Mouse (Mus musculus): Measurements from ENCODE around the gene Cga. TPM values are rescaled to one million over a fixed set of nuclear protein-coding genes. Genes with fewer than 3 reads are reported as not detected.

Cga gene
- total and polyA plus RNA-seq, 3 experiments, result not detected

GRCm38 (mm10) chr4:34858903-34859302 lies 34.7 kb upstream of the Cga start:
- Histone ChIP-seq H3K9ac (ENCODE audit: insufficient read depth, low read depth) (no peak overlapping the region), H3K79me2 (replicated peaks; ENCODE audit: control insufficient read depth, extremely low read depth, insufficient read depth, poor library complexity, severe bottlenecking) (peaks cover 42% of the 10 kb centered on the region), H3K27ac (ENCODE audit: insufficient read depth, low read depth) (no peak overlapping the region), H3K27me3 (replicated peaks) (no peaks in the 10 kb centered on the region), H3K36me3 (replicated peaks in 1 of 2; ENCODE audit: control insufficient read depth in 1 of 2, insufficient read depth in 1 of 2, low read length in 1 of 2) (peaks cover 4 to 31% of the 10 kb centered on the region in 2 experiments), H3K4me2 (ENCODE audit: insufficient read depth, low read depth, poor library complexity, severe bottlenecking) (no peak overlapping the region), H3K4me3 (replicated peaks in 1 of 3; ENCODE audit: low read depth in 2 of 3, low read length in 2 of 3, poor library complexity in 1 of 3) (no peak overlapping the region), H3K9me3 (replicated peaks; ENCODE audit: low read length) (peaks cover 6% of the 10 kb centered on the region), H3K4me1 (ENCODE audit: control insufficient read depth in 1 of 2, insufficient read depth in 2 of 2) (peaks cover 0 to 15% of the 10 kb centered on the region in 2 experiments; a peak in 2 of 4 replicates)
- no peak for DNase-seq (ENCODE audit: extremely low read depth)
- in situ Hi-C loops (cut with MboI; ENCODE audit: low pct_ligation_motif_present, low pct_unique_long_range_greater_than_20kb, low sequenced_read_pairs), result no loop called here
- dilution Hi-C loops (cut with MboI; ENCODE audit: extremely low pct_ligation_motif_present, extremely low pct_unique_long_range_greater_than_20kb, low sequenced_read_pairs), result no loop called here
- no peak for TF ChIP-seq CTCF (conservative IDR thresholded peaks at IDR 0.05 in 1 of 2, IDR thresholded peaks at IDR 0.05 in 1 of 2; ENCODE audit: low read depth in 2 of 2, low read length in 2 of 2)
- TF ChIP-seq ZKSCAN1 (IDR thresholded peaks at IDR 0.05; ENCODE audit: borderline replicate concordance, low read depth, low read length), result no peak
- no peak for TF ChIP-seq RAD21 (IDR thresholded peaks at IDR 0.05; ENCODE audit: low read depth, low read length)
- no peak for TF ChIP-seq GABPA (IDR thresholded peaks at IDR 0.05; ENCODE audit: insufficient replicate concordance, low read depth, low read length)
- no peak for TF ChIP-seq HCFC1 (IDR thresholded peaks at IDR 0.05; ENCODE audit: low read depth, low read length)
- no peak for TF ChIP-seq IRF4 (IDR thresholded peaks at IDR 0.05; ENCODE audit: low read depth, low read length)
- TF ChIP-seq JUN (IDR thresholded peaks at IDR 0.05; ENCODE audit: insufficient read depth, low read depth, low read length), result no peak
- no peak for TF ChIP-seq USF1 (IDR thresholded peaks at IDR 0.05; ENCODE audit: low read depth, low read length)
- TF ChIP-seq EP300 (IDR thresholded peaks at IDR 0.05; ENCODE audit: low read length), result no peak
- TF ChIP-seq CHD2 (IDR thresholded peaks at IDR 0.05; ENCODE audit: low read length), result no peak
- no peak for TF ChIP-seq SIN3A (IDR thresholded peaks at IDR 0.05; ENCODE audit: low read length)
- no peak for TF ChIP-seq KAT2A (IDR thresholded peaks at IDR 0.05; ENCODE audit: insufficient replicate concordance, low read length)
- TF ChIP-seq JUND (conservative IDR thresholded peaks at IDR 0.05; ENCODE audit: low read depth, low read length), result no peak

- TF ChIP-seq JUN (IDR thresholded peaks at IDR 0.05; ENCODE audit: insufficient read depth, low read depth, low read length) (no peak), JUND (conservative IDR thresholded peaks at IDR 0.05; ENCODE audit: low read depth, low read length) (no peak), HCFC1 (IDR thresholded peaks at IDR 0.05; ENCODE audit: low read depth, low read length) (no peak)
- peaks cover 0 to 19% of the 10 kb centered on the region in 2 experiments; a peak in 2 of 4 replicates for H3K4me1 ChIP-seq (ENCODE audit: control insufficient read depth in 1 of 2, insufficient read depth in 2 of 2)
- no peak for DNase-seq (ENCODE audit: extremely low read depth)
- H3K79me2 ChIP-seq (replicated peaks; ENCODE audit: control insufficient read depth, extremely low read depth, insufficient read depth, poor library complexity, severe bottlenecking), result peaks cover 47% of the 10 kb centered on the region
- peaks cover under 1% of the 10 kb centered on the region for H3K9me3 ChIP-seq (replicated peaks; ENCODE audit: low read length)
- H3K9ac ChIP-seq (ENCODE audit: insufficient read depth, low read depth), result no peak overlapping the region
- no peak overlapping the region for H3K27ac ChIP-seq (ENCODE audit: insufficient read depth, low read depth)
- H3K4me3 ChIP-seq (replicated peaks in 1 of 3; ENCODE audit: low read depth in 2 of 3, low read length in 2 of 3, poor library complexity in 1 of 3), result no peak overlapping the region
- in situ Hi-C loops (cut with MboI; ENCODE audit: low pct_ligation_motif_present, low pct_unique_long_range_greater_than_20kb, low sequenced_read_pairs) (no loop called here), dilution Hi-C loops (cut with MboI; ENCODE audit: extremely low pct_ligation_motif_present, extremely low pct_unique_long_range_greater_than_20kb, low sequenced_read_pairs) (no loop called here)
- H3K4me2 ChIP-seq (ENCODE audit: insufficient read depth, low read depth, poor library complexity, severe bottlenecking), result no peak overlapping the region
- H3K36me3 ChIP-seq (replicated peaks in 1 of 2; ENCODE audit: control insufficient read depth in 1 of 2, insufficient read depth in 1 of 2, low read length in 1 of 2), result peaks cover 0 to 26% of the 10 kb centered on the region in 2 experiments
- no peaks in the 10 kb centered on the region for H3K27me3 ChIP-seq (replicated peaks)
These were observed 34.2 kb upstream of the Cga start for GRCm38 (mm10) chr4:34859416-34859815.

DNA sequence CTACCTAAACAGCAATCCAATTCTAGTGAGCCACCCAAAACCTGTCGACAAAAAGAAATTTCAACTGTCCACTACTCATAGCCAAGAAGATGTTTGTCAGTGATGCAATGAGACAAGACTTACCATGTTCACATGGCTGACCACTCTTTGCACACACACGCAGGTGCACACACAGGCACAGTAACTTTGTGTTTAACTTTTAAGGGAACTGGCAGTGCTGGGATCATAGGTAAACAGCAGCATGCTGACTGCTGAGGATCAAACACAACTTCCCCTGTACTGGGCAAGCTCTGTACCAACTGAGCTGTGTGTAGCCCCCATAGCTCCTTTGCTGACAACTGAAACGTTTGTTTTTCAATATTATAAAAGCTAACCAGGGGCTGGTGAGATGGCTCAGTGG lies 32.1 kb upstream of the Cga start:
- Histone ChIP-seq H3K4me3 (replicated peaks in 1 of 3; ENCODE audit: low read depth in 2 of 3, low read length in 2 of 3, poor library complexity in 1 of 3) (no peak overlapping the region), H3K9ac (ENCODE audit: insufficient read depth, low read depth) (no peak overlapping the region), H3K4me1 (ENCODE audit: control insufficient read depth in 1 of 2, insufficient read depth in 2 of 2) (peaks cover 0 to 20% of the 10 kb centered on the region in 2 experiments; a peak in 2 of 4 replicates), H3K9me3 (replicated peaks; ENCODE audit: low read length) (no peaks in the 10 kb centered on the region), H3K4me2 (ENCODE audit: insufficient read depth, low read depth, poor library complexity, severe bottlenecking) (no peak overlapping the region), H3K36me3 (replicated peaks in 1 of 2; ENCODE audit: control insufficient read depth in 1 of 2, insufficient read depth in 1 of 2, low read length in 1 of 2) (peaks cover 0 to 28% of the 10 kb centered on the region in 2 experiments), H3K79me2 (replicated peaks; ENCODE audit: control insufficient read depth, extremely low read depth, insufficient read depth, poor library complexity, severe bottlenecking) (peaks cover 52% of the 10 kb centered on the region), H3K27me3 (replicated peaks) (no peaks in the 10 kb centered on the region), H3K27ac (ENCODE audit: insufficient read depth, low read depth) (no peak overlapping the region)
- in situ Hi-C loops (cut with MboI; ENCODE audit: low pct_ligation_motif_present, low pct_unique_long_range_greater_than_20kb, low sequenced_read_pairs) (no loop called here), dilution Hi-C loops (cut with MboI; ENCODE audit: extremely low pct_ligation_motif_present, extremely low pct_unique_long_range_greater_than_20kb, low sequenced_read_pairs) (no loop called here)
- TF ChIP-seq RCOR1 (conservative IDR thresholded peaks at IDR 0.05; ENCODE audit: low read depth, low read length) (no peak), GABPA (IDR thresholded peaks at IDR 0.05; ENCODE audit: insufficient replicate concordance, low read depth, low read length) (no peak), MYC (IDR thresholded peaks at IDR 0.05; ENCODE audit: low read depth, low read length) (no peak), MAFK (IDR thresholded peaks at IDR 0.05; ENCODE audit: insufficient replicate concordance, low read length) (no peak), POLR2A (IDR thresholded peaks at IDR 0.05; ENCODE audit: low read depth, low read length) (no peak), MAX (IDR thresholded peaks at IDR 0.05; ENCODE audit: low read length) (no peak), IRF4 (IDR thresholded peaks at IDR 0.05; ENCODE audit: low read depth, low read length) (no peak), JUND (conservative IDR thresholded peaks at IDR 0.05; ENCODE audit: low read depth, low read length) (no peak), TBP (conservative IDR thresholded peaks at IDR 0.05; ENCODE audit: low read depth, low read length) (no peak), ELF1 (IDR thresholded peaks at IDR 0.05; ENCODE audit: low read depth, low read length) (no peak), NELFE (IDR thresholded peaks at IDR 0.05; ENCODE audit: low read depth, low read length) (no peak), BHLHE40 (IDR thresholded peaks at IDR 0.05; ENCODE audit: low read depth, low read length) (no peak), ZC3H11A (IDR thresholded peaks at IDR 0.05; ENCODE audit: low read depth, low read length) (no peak), KAT2A (IDR thresholded peaks at IDR 0.05; ENCODE audit: insufficient replicate concordance, low read length) (no peak), ZNF384 (IDR thresholded peaks at IDR 0.05; ENCODE audit: low read depth, low read length) (no peak), CHD1 (IDR thresholded peaks at IDR 0.05; ENCODE audit: low read depth, low read length) (no peak), E2F4 (IDR thresholded peaks at IDR 0.05; ENCODE audit: insufficient replicate concordance, low read depth, low read length) (no peak)
- no peak for DNase-seq (ENCODE audit: extremely low read depth)
